Mouse (Mus musculus) forebrain, embryonic 13.5 days (tissue): Measurements from ENCODE around the gene Lpin2. TPM values are rescaled to one million over a fixed set of nuclear protein-coding genes. Genes with fewer than 3 reads are reported as not detected.

Source experiments
- ATAC-seq: fragments of 200-750 bp; cut with Nextera tagmentation; 2 replicates; pipeline ENCODE4 v1.8.0; 2017
- H3K27ac ChIP-seq: fragments of 300-500 bp; sonication (generic); 2 replicates; pipeline ENCODE4 v1.5.1; 2015; ENCODE audit warnings: inconsistent platforms, mild to moderate bottlenecking, moderate library complexity
- H3K27me3 ChIP-seq: fragments of 300-500 bp; sonication (generic); 2 replicates; pipeline ENCODE4 v1.6.1; 2015; ENCODE audit warnings: mild to moderate bottlenecking, inconsistent platforms
- H3K36me3 ChIP-seq: fragments of 300-500 bp; sonication (generic); 2 replicates; pipeline ENCODE4 v1.6.1; 2015; ENCODE audit warnings: mild to moderate bottlenecking, inconsistent platforms; ENCODE audit not compliant: poor library complexity, severe bottlenecking
- H3K4me1 ChIP-seq: fragments of 300-500 bp; sonication (generic); 2 replicates; pipeline ENCODE4 v1.6.1; 2015; ENCODE audit warnings: inconsistent platforms
- H3K4me2 ChIP-seq: fragments of 300-500 bp; sonication (generic); 2 replicates; pipeline ENCODE4 v1.6.1; 2015; ENCODE audit warnings: inconsistent platforms, mild to moderate bottlenecking, moderate library complexity
- H3K4me3 ChIP-seq: fragments of 300-500 bp; sonication (generic); 2 replicates; pipeline ENCODE4 v1.5.1; 2015; ENCODE audit warnings: mild to moderate bottlenecking, inconsistent platforms
- H3K9ac ChIP-seq: fragments of 300-500 bp; sonication (generic); 2 replicates; pipeline ENCODE4 v1.6.1; 2015; ENCODE audit warnings: mild to moderate bottlenecking, inconsistent platforms
- H3K9me3 ChIP-seq: fragments of 300-500 bp; sonication (generic); replicated peaks from 2 replicates; pipeline ENCODE4 v1.6.1; 2016; ENCODE audit warnings: inconsistent platforms
- WGBS: fragments of 180-500 bp; shearing (Covaris S2); methylation state at CpG from one replicate; pipeline ENCODE4 v1.1.7; 2015; 5-methylcytosine and 5-hydroxymethylcytosine counted together
- polyA plus RNA-seq: library from polyadenylated mRNA; unstranded; fragments of >200 nt; fragmentation: Nextera tagmentation; extraction: Ambion mirVana; gene quantifications from 2 replicates; pipeline ENCODE4 v1.2.1, GENCODE M21; 2015

The Lpin2 gene
- polyA plus RNA-seq, 1 experiment from 2014 or later = 34.1 TPM

- Histone ChIP-seq H3K27ac (no peak overlapping the region), H3K36me3 (no peaks in the 10 kb centered on the region), H3K4me2 (no peak overlapping the region), H3K4me1 (no peaks in the 10 kb centered on the region), H3K9ac (no peak overlapping the region), H3K9me3 (no peaks in the 10 kb centered on the region), H3K4me3 (no peak overlapping the region), H3K27me3 (no peaks in the 10 kb centered on the region)
- WGBS = 80% methylated on average over 6 of the region's 6 CpGs
- no peak for ATAC-seq
These were observed 102.5 kb downstream of the Lpin2 start for GRCm38 (mm10) chr17:71284890-71285289.

GRCm38 (mm10) chr17:71285929-71286328 is 103.6 kb downstream of the Lpin2 start:
- H3K36me3 ChIP-seq = no peaks in the 10 kb centered on the region
- no peaks in the 10 kb centered on the region for H3K9me3 ChIP-seq
- no peaks in the 10 kb centered on the region for H3K4me1 ChIP-seq
- ATAC-seq = no peak
- H3K4me2 ChIP-seq = no peak overlapping the region
- 79% methylated on average over 6 of the region's 6 CpGs for WGBS
- no peak overlapping the region for H3K27ac ChIP-seq
- H3K4me3 ChIP-seq = no peak overlapping the region
- H3K27me3 ChIP-seq = no peaks in the 10 kb centered on the region
- H3K9ac ChIP-seq = no peak overlapping the region

DNA sequence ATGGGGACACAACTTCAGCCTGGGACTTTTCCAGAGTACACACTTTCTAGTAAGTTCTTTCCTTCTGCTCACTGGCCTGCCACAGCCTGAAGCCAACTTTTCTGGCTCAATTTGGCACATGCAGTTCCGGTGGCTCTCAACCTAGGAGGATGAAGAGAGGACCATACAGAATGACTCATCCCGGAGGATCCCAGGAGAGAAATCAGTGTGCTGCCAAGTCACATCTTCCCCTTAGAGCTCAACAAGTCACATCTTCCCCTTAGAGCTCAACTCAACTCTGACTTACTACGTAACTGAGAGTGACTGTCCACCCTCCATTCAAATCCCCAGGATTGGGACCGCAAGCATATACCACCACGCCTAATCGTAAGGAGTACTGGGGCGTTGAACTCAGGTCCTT is 105.2 kb downstream of the Lpin2 start:
- 95% methylated on average over 7 of the region's 7 CpGs for WGBS
- Histone ChIP-seq H3K36me3 (no peaks in the 10 kb centered on the region), H3K27ac (no peak overlapping the region), H3K4me2 (no peak overlapping the region), H3K9ac (no peak overlapping the region), H3K4me1 (no peaks in the 10 kb centered on the region), H3K4me3 (no peak overlapping the region), H3K9me3 (no peaks in the 10 kb centered on the region), H3K27me3 (no peaks in the 10 kb centered on the region)
- ATAC-seq = no peak

DNA sequence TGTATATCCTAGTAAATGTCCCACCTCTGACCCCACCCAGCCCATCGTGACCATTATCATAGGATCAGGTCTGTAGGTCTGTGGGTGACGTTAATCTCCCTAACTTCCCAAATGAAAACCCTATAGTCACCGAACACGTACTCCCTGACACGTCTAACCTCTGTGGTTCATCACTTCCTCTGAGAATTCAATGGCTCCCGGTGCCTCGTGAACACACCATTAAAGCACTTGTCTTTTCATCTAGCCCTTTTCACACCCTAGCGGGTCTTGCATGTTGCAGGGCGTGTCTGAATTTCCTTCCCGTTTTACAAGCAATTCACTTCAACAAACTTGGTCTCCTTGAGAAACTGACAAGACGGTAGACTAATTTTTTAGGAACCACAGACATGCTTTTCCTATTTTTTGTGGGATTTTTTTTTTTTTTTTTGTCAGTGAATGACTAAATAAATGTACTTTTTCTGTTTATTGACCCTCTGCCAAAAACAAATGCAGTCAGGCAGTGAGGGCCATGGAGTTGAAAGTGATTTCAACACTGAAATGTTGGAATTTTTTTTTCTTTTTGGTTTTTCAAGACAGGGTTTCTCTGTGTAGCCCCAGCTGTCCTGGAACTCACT is 105.9 kb downstream of the Lpin2 start:
- no peak overlapping the region for H3K4me2 ChIP-seq
- WGBS = 91% methylated on average over 11 of the region's 11 CpGs
- no peak overlapping the region for H3K9ac ChIP-seq
- no peaks in the 10 kb centered on the region for H3K36me3 ChIP-seq
- no peaks in the 10 kb centered on the region for H3K27me3 ChIP-seq
- no peaks in the 10 kb centered on the region for H3K9me3 ChIP-seq
- no peaks in the 10 kb centered on the region for H3K4me1 ChIP-seq
- ATAC-seq = no peak
- H3K27ac ChIP-seq = no peak overlapping the region
- H3K4me3 ChIP-seq = no peak overlapping the region

- no peak for ATAC-seq
- H3K9ac ChIP-seq = no peak overlapping the region
- H3K27ac ChIP-seq = no peak overlapping the region
- no peak overlapping the region for H3K4me2 ChIP-seq
- no peaks in the 10 kb centered on the region for H3K36me3 ChIP-seq
- no peak overlapping the region for H3K4me3 ChIP-seq
- no peaks in the 10 kb centered on the region for H3K27me3 ChIP-seq
- H3K4me1 ChIP-seq = no peaks in the 10 kb centered on the region
- no peaks in the 10 kb centered on the region for H3K9me3 ChIP-seq
- 75% methylated on average over 10 of the region's 10 CpGs for WGBS
These were observed 106.6 kb downstream of the Lpin2 start for GRCm38 (mm10) chr17:71288808-71289548.

- no peak overlapping the region for H3K27ac ChIP-seq
- no peak for ATAC-seq
- H3K27me3 ChIP-seq = no peaks in the 10 kb centered on the region
- H3K4me2 ChIP-seq = no peak overlapping the region
- no peaks in the 10 kb centered on the region for H3K36me3 ChIP-seq
- H3K9ac ChIP-seq = no peak overlapping the region
- no peaks in the 10 kb centered on the region for H3K4me1 ChIP-seq
- H3K4me3 ChIP-seq = no peak overlapping the region
- 60% methylated on average over 6 of the region's 6 CpGs for WGBS
- no peaks in the 10 kb centered on the region for H3K9me3 ChIP-seq
These were observed 107.3 kb downstream of the Lpin2 start for GRCm38 (mm10) chr17:71289572-71290176.

GRCm38 (mm10) chr17:71290486-71291410 is 108.4 kb downstream of the Lpin2 start:
- H3K4me2 ChIP-seq = no peak overlapping the region
- WGBS = 87% methylated on average over 7 of the region's 7 CpGs
- no peaks in the 10 kb centered on the region for H3K36me3 ChIP-seq

GRCm38 (mm10) chr17:71291897-71292420 is 109.6 kb downstream of the Lpin2 start:
- Histone ChIP-seq H3K27me3 (no peaks in the 10 kb centered on the region), H3K27ac (no peak overlapping the region), H3K4me1 (no peaks in the 10 kb centered on the region), H3K36me3 (no peaks in the 10 kb centered on the region), H3K4me3 (no peak overlapping the region), H3K9ac (no peak overlapping the region), H3K4me2 (no peak overlapping the region), H3K9me3 (no peaks in the 10 kb centered on the region)
- WGBS = 95% methylated on average over 6 of the region's 6 CpGs
- no peak for ATAC-seq

More at GRCm38 (mm10) chr17:71290486-71291410, 108.4 kb downstream of the Lpin2 start:
- H3K4me3 ChIP-seq = no peak overlapping the region
- no peaks in the 10 kb centered on the region for H3K4me1 ChIP-seq
- no peak overlapping the region for H3K27ac ChIP-seq
- H3K9me3 ChIP-seq = no peaks in the 10 kb centered on the region
- H3K9ac ChIP-seq = no peak overlapping the region
- H3K27me3 ChIP-seq = no peaks in the 10 kb centered on the region
- ATAC-seq = no peak

DNA sequence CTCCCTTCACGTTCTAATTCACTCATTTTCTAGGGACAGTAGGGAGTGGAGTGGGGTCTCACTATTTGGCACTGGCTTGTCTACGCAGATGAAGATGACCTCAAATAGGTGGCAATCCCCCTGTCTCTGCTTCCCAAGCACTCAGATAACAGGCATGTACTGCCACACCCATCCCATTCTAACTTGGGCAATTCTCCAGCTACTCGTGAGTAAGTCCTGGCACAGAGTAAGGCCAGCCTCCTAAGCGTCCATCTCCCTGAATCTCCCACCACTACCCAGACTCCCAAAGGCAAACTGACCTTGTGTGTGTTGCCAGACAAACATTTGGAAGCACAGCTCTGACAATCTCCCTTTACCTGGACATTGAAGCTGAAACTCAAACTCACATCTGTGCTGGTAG is 110.5 kb downstream of the Lpin2 start:
- Histone ChIP-seq H3K9me3 (no peaks in the 10 kb centered on the region), H3K9ac (no peak overlapping the region), H3K4me3 (no peak overlapping the region), H3K4me2 (no peak overlapping the region), H3K27ac (no peak overlapping the region), H3K36me3 (no peaks in the 10 kb centered on the region), H3K4me1 (no peaks in the 10 kb centered on the region), H3K27me3 (no peaks in the 10 kb centered on the region)
- 79% methylated on average over 4 of the region's 4 CpGs for WGBS
- ATAC-seq = no peak

DNA sequence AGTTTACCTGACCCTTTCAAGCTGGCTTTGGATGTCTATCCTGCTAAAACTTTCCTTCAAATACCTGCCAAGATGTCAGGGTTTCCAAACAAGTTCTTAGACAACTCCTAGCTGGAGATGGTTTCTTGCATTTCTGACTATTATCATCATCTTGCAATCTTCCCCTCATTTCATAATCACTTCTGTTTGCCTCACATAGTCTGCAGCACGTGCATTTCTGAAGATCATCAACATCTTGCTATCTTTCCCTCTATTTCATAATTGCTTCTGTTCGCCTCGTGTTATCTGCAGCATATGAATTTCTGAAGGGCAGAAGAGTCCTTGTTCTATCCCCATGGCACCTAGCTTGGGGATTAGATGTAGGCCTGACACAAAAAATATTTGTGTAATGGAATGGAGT is 112.2 kb downstream of the Lpin2 start:
- ATAC-seq = no peak
- 87% methylated on average over 3 of the region's 3 CpGs for WGBS

More for the DNA sequence above, 112.2 kb downstream of the Lpin2 start:
- Histone ChIP-seq H3K4me3 (no peak overlapping the region), H3K4me2 (no peak overlapping the region), H3K9me3 (no peaks in the 10 kb centered on the region), H3K27me3 (no peaks in the 10 kb centered on the region), H3K9ac (no peak overlapping the region), H3K36me3 (no peaks in the 10 kb centered on the region), H3K4me1 (no peaks in the 10 kb centered on the region), H3K27ac (no peak overlapping the region)
